In the genomic region with DNA sequence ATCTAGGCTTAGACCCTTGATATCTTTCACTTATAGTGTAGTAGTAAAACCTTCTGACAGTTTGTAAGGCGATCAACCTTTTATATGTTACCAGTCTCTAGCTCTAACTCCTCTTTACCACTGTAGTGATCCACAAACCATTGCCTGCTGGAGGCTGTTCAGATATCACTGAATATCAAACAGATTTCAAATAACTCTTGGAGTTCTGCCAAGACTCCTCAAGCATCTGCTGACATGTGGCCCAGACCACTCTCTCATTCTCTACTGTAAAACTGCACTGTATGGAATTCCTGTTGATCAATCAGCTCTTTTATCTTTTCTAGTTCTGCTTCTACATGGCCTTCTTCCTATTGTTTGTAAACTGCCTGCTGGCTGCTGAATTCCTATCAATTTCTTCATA, we compare ENCODE assay signal across 21 mouse cellular contexts.
"Had no signal": no experiment of that assay in that cellular context is flagged by ENCODE, and none has a peak within 500 bp of the region (broad histone marks: within the 10 kb centered on the region; RNA-seq: fewer than 3 reads in every experiment).

No protein-coding gene starts in this region.

- H3K9me3 ChIP-seq: limb, embryonic 15.5 days; lung, embryonic 15.5 days; neural tube, embryonic 12.5 days; neural tube, embryonic 15.5 days had no signal

- H3K4me2 ChIP-seq: limb, embryonic 15.5 days; liver, embryonic 11.5 days; lung, embryonic 15.5 days; midbrain, embryonic 11.5 days; neural tube, embryonic 12.5 days; neural tube, embryonic 15.5 days had no signal

- H3K4me3 ChIP-seq: layer of hippocampus, adult 2 months; limb, embryonic 15.5 days; lung, embryonic 15.5 days; neural tube, embryonic 12.5 days; neural tube, embryonic 15.5 days had no signal

- H3K27ac ChIP-seq: kidney, postnatal 0 days; layer of hippocampus, adult 2 months; limb, embryonic 15.5 days; liver, embryonic 14.5 days; lung, embryonic 15.5 days; neural tube, embryonic 12.5 days; neural tube, embryonic 15.5 days; stomach, postnatal 0 days had no signal

- H3K9ac ChIP-seq: limb, embryonic 15.5 days; liver, embryonic 14.5 days; liver, postnatal 0 days; lung, embryonic 15.5 days; neural tube, embryonic 12.5 days; neural tube, embryonic 15.5 days had no signal

- DNase-seq: kidney, postnatal 25 days; layer of hippocampus, adult 9-11 months; liver, postnatal 0 days; lung, postnatal 10 days; lung, postnatal 4 days; right cerebral cortex, adult 18-20 months; right cerebral cortex, postnatal 14 days; right cerebral cortex, postnatal 4 days; thymus, adult 2 months; thymus, postnatal 14 days; thymus, postnatal 4 days had no signal

- H3K36me3 ChIP-seq: limb, embryonic 15.5 days; lung, embryonic 15.5 days; neural tube, embryonic 12.5 days; neural tube, embryonic 15.5 days had no signal

- H3K4me1 ChIP-seq: limb, embryonic 15.5 days; lung, embryonic 15.5 days; neural tube, embryonic 12.5 days; neural tube, embryonic 15.5 days had no signal

- ATAC-seq: liver, postnatal 0 days had no signal

- H3K27me3 ChIP-seq: limb, embryonic 15.5 days; lung, embryonic 15.5 days; neural tube, embryonic 12.5 days; neural tube, embryonic 15.5 days had no signal
